In the genomic region with DNA sequence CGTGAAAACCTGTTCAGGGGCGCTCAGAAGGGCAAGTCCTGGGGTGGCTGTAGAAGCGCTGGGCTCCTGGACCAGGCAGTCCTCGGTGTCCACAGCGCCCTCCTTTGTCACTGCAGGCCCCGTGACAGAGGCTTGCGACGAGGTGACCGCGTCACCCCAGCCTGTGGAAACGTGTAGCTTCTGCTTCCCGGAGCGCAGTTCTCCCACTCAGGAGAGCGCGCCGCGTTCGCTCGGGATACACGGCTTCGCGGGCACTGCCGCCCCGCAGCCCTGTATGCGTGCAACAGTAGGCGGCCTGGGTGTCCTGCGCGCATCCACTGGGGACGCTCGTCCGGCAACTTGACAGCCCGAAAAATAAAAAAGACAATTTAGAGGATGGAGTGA, we compare ENCODE assay signal across 9 mouse cellular contexts. TPM values are rescaled to one million over a fixed set of nuclear protein-coding genes. Genes with fewer than 3 reads are reported as not detected.
DNase-seq lines count a peak whose midpoint lies in the region; ATAC-seq and TF ChIP-seq lines count a peak whose summit lies in the region.
"Had no signal": no experiment of that assay in that cellular context is flagged by ENCODE, and none has a peak within 500 bp of the region (broad histone marks: within the 10 kb centered on the region; RNA-seq: fewer than 3 reads in every experiment).

No protein-coding gene starts in this region.

- WGBS in heart, adult 2 months = 15% methylated on average over 32 of the region's 32 CpGs
- 6% methylated on average over 29 of the region's 32 CpGs for WGBS in embryonic facial prominence, embryonic 14.5 days
- 5% methylated on average over 32 of the region's 32 CpGs for WGBS in hindbrain, postnatal 0 days
- 22% methylated on average over 32 of the region's 32 CpGs for WGBS in small intestine, adult 2 months

- intact Hi-C loops in heart, adult 2 months (cut with DNase I) = no loop called here

- no peaks in the 10 kb centered on the region; the same call in 1 of the 2 replicates for H3K4me1 ChIP-seq in heart, adult 2 months (ENCODE audit: control insufficient read depth, insufficient read depth, low read length)
- H3K4me1 ChIP-seq in embryonic facial prominence, embryonic 14.5 days (ENCODE audit: control insufficient read depth, insufficient read depth, low read length) = no peaks in the 10 kb centered on the region
- 0 out of 2 replicates have a peak, but pooled peaks cover 9% of the 10 kb centered on the region for H3K4me1 ChIP-seq in hindbrain, postnatal 0 days (ENCODE audit: insufficient read depth, low read length)
- peaks cover 8% of the 10 kb centered on the region for H3K4me1 ChIP-seq in small intestine, adult 2 months (ENCODE audit: control insufficient read depth, insufficient read depth, insufficient read length, low read length)

- H3K4me2 ChIP-seq in embryonic facial prominence, embryonic 14.5 days (ENCODE audit: low read depth, low read length) = peak overlapping the region; percentile 70
- peak overlapping the region; percentile 73 for H3K4me2 ChIP-seq in hindbrain, postnatal 0 days (ENCODE audit: low read depth, low read length)

- TF ChIP-seq CTCF in heart, adult 2 months (IDR thresholded peaks at IDR 0.05) = peak; percentile 9; the same call in 1 of the 2 replicates
- peak; percentile 64 for TF ChIP-seq CTCF in hindbrain, postnatal 0 days (IDR thresholded peaks at IDR 0.05; ENCODE audit: low read depth)
- 0 out of 2 replicates have a peak, but pooled peaks have one; percentile 2 for TF ChIP-seq CTCF in small intestine, adult 2 months (IDR thresholded peaks at IDR 0.05; ENCODE audit: extremely low read depth, insufficient read length, insufficient replicate concordance, low read depth, low read length)

- no peaks in the 10 kb centered on the region for H3K36me3 ChIP-seq in heart, adult 2 months (ENCODE audit: control insufficient read depth, insufficient read depth, low read length)
- H3K36me3 ChIP-seq in embryonic facial prominence, embryonic 14.5 days (ENCODE audit: control insufficient read depth, insufficient read depth, low read length) = peaks cover 7% of the 10 kb centered on the region
- H3K36me3 ChIP-seq in hindbrain, postnatal 0 days (ENCODE audit: insufficient read depth, low read length) = peaks cover 12% of the 10 kb centered on the region
- peaks cover 5% of the 10 kb centered on the region for H3K36me3 ChIP-seq in small intestine, adult 2 months (ENCODE audit: control insufficient read depth, insufficient read depth, low read length)

- TF ChIP-seq POLR2A in heart, adult 2 months (IDR thresholded peaks at IDR 0.05; ENCODE audit: insufficient read depth, low read depth, low read length) = no peak
- TF ChIP-seq POLR2A in small intestine, adult 2 months (IDR thresholded peaks at IDR 0.05; ENCODE audit: low read depth, low read length) = no peak

- no peak for DNase-seq in heart, adult 2 months
- no peak for DNase-seq in heart, adult 8-10 months (ENCODE audit: low spot score)
- DNase-seq in adrenal gland, postnatal 25 days = peak; percentile 54
- peak; percentile 20 for DNase-seq in embryonic facial prominence, embryonic 14.5 days (ENCODE audit: low spot score)
- peak; percentile 67 for DNase-seq in hindbrain, postnatal 0 days (ENCODE audit: low spot score)
- DNase-seq in lung, postnatal 36 days = peak; percentile 39

- H3K27me3 ChIP-seq in heart, adult 2 months (ENCODE audit: control insufficient read depth, insufficient read depth, low read length) = no peaks in the 10 kb centered on the region
- peaks cover 23% of the 10 kb centered on the region for H3K27me3 ChIP-seq in embryonic facial prominence, embryonic 14.5 days (replicated peaks; ENCODE audit: control insufficient read depth, insufficient read depth, low read length)
- H3K27me3 ChIP-seq in hindbrain, postnatal 0 days (ENCODE audit: insufficient read depth, low read length) = no peaks in the 10 kb centered on the region
- H3K27me3 ChIP-seq in small intestine, adult 2 months (ENCODE audit: control insufficient read depth, insufficient read depth, low read length) = no peaks in the 10 kb centered on the region

- no peaks in the 10 kb centered on the region for H3K79me2 ChIP-seq in heart, adult 2 months (replicated peaks; ENCODE audit: control insufficient read depth, insufficient read depth, low read length)

- peak; percentile 48; the same call in 1 of the 2 replicates for ATAC-seq in embryonic facial prominence, embryonic 14.5 days (ENCODE audit: low read depth)
- peak; percentile 85 for ATAC-seq in hindbrain, postnatal 0 days
- ATAC-seq in megakaryocyte progenitor cell, adult 5-6 weeks (replicated peaks; ENCODE audit: poor library complexity) = no peak

- no peaks in the 10 kb centered on the region for H3K9me3 ChIP-seq in embryonic facial prominence, embryonic 14.5 days (ENCODE audit: control insufficient read depth, low read length)
- H3K9me3 ChIP-seq in hindbrain, postnatal 0 days (ENCODE audit: low read length) = no peaks in the 10 kb centered on the region

- 0 out of 2 replicates have a peak, but pooled peaks have one; percentile 8 for TF ChIP-seq EP300 in heart, adult 2 months (IDR thresholded peaks at IDR 0.05; ENCODE audit: insufficient read depth, low read depth, low read length)

- no peak overlapping the region for H3K9ac ChIP-seq in heart, adult 2 months (ENCODE audit: low read depth, low read length)
- peak overlapping the region; percentile 53 for H3K9ac ChIP-seq in embryonic facial prominence, embryonic 14.5 days (ENCODE audit: low read depth, low read length)
- H3K9ac ChIP-seq in hindbrain, postnatal 0 days (replicated peaks; ENCODE audit: low read length) = peak overlapping the region; percentile 48

- H3K27ac ChIP-seq in heart, adult 2 months = no peak overlapping the region
- H3K27ac ChIP-seq in embryonic facial prominence, embryonic 14.5 days (replicated peaks; ENCODE audit: low read depth, low read length) = no peak overlapping the region
- no peak overlapping the region for H3K27ac ChIP-seq in hindbrain, postnatal 0 days
- no peak overlapping the region for H3K27ac ChIP-seq in small intestine, adult 2 months (ENCODE audit: insufficient read depth, low read depth, low read length)

- H3K4me3 ChIP-seq in heart, adult 2 months = 0 out of 2 replicates have a peak overlapping the region, but pooled peaks have one; percentile 16
- H3K4me3 ChIP-seq in embryonic facial prominence, embryonic 14.5 days (ENCODE audit: low read depth, low read length) = peak overlapping the region; percentile 39
- peak overlapping the region; percentile 41 for H3K4me3 ChIP-seq in hindbrain, postnatal 0 days (ENCODE audit: low read length)
- H3K4me3 ChIP-seq in small intestine, adult 2 months (ENCODE audit: low read depth, low read length) = peak overlapping the region; percentile 21
- H3K4me3 ChIP-seq: myocyte had no signal

RNA-seq across cellular contexts. Expression of gene Tnfrsf13b, which starts 20.7 kb away (rescaled TPM):
- under 1 TPM; 0.25 to 0.70 TPM for total RNA-seq in heart, adult 2 months (2021)
- 1.5 and 4.4 TPM in 2 replicates for polyA plus RNA-seq in heart, adult 2 months (2012; rRNA removed)
- under 1 TPM; 0.56 to 0.75 (median 0.70) TPM for total RNA-seq in heart, adult 8-10 months (2022)
- 0.43 TPM in 1 of 2 replicates, not detected in the other for total RNA-seq in adrenal gland, postnatal 25 days (2021)
- 2.9 and 3.0 TPM in 2 replicates for polyA plus RNA-seq in embryonic facial prominence, embryonic 14.5 days (2014; fragmentation: Nextera tagmentation; extraction: Ambion mirVana)
- 2.7 and 7.0 TPM in 2 replicates for total RNA-seq in hindbrain, postnatal 0 days (2014; rRNA removed)
- polyA plus RNA-seq in hindbrain, postnatal 0 days (2015; fragmentation: Nextera tagmentation; extraction: Ambion mirVana) = 1.1 and 1.5 TPM in 2 replicates
- 12.2 and 30.8 TPM in 2 replicates for polyA plus RNA-seq in small intestine, adult 2 months (2012; rRNA removed)
- total RNA-seq in megakaryocyte progenitor cell, adult 5-6 weeks (2015) = 39.9 and 42.4 TPM in 2 replicates
- total RNA-seq in megakaryocyte progenitor cell, adult 5-6 weeks (2017) = 55.3 and 64.2 TPM in 2 replicates

RNA-seq across cellular contexts. Expression of gene Usp22, which starts 27.6 kb away (rescaled TPM):
- 10 to 100 TPM; 21.7 to 27.1 TPM for total RNA-seq in heart, adult 2 months (2021)
- 22.6 and 26.7 TPM in 2 replicates for polyA plus RNA-seq in heart, adult 2 months (2012; rRNA removed)
- total RNA-seq in heart, adult 8-10 months (2022) = 10 to 100 TPM; 29.3 to 38.2 (median 30.3) TPM
- 68.9 and 103 TPM in 2 replicates for total RNA-seq in adrenal gland, postnatal 25 days (2021)
- 149 and 174 TPM in 2 replicates for polyA plus RNA-seq in embryonic facial prominence, embryonic 14.5 days (2014; fragmentation: Nextera tagmentation; extraction: Ambion mirVana)
- total RNA-seq in hindbrain, postnatal 0 days (2014; rRNA removed) = 526 and 577 TPM in 2 replicates
- 251 and 278 TPM in 2 replicates for polyA plus RNA-seq in hindbrain, postnatal 0 days (2015; fragmentation: Nextera tagmentation; extraction: Ambion mirVana)
- 14.5 and 25.1 TPM in 2 replicates for polyA plus RNA-seq in small intestine, adult 2 months (2012; rRNA removed)
- 32.3 and 36.1 TPM in 2 replicates for total RNA-seq in megakaryocyte progenitor cell, adult 5-6 weeks (2015)
- 54.1 and 79.4 TPM in 2 replicates for total RNA-seq in megakaryocyte progenitor cell, adult 5-6 weeks (2017)

Comparison
In these comparisons a context has a peak if more than half of its experiments do, and no peak if none do; other contexts are left out.
1. DNase-seq: peak in adrenal gland, postnatal 25 days (single experiment), embryonic facial prominence, embryonic 14.5 days (single experiment), hindbrain, postnatal 0 days (single experiment) and lung, postnatal 36 days (single experiment); none in heart, adult 2 months (0 of 2) and heart, adult 8-10 months (single experiment).
2. CTCF ChIP-seq: peak in every context shown above with its lines; median percentile 64 in hindbrain, postnatal 0 days; 9 in heart, adult 2 months; 2 in small intestine, adult 2 months.
3. Peak in every context shown above with its lines, with median percentiles within 50 percentile points of each other: H3K4me3 ChIP-seq.